Mouse (Mus musculus) myocyte (in vitro differentiated cells): Measurements from ENCODE around the gene Tcirg1.

Experiments
- CEBPB ChIP-seq: IDR thresholded peaks from 2 replicates; pipeline ENCODE4 v1.6.1; 2011; ENCODE audit warnings: mild to moderate bottlenecking, moderate library complexity; ENCODE audit not compliant: poor library complexity, insufficient read depth, severe bottlenecking
- MAX ChIP-seq: IDR thresholded peaks from one replicate; pipeline ENCODE4 v1.6.1; 2011; ENCODE audit warnings: low read depth, mild to moderate bottlenecking, control low read depth
- MYOG ChIP-seq, 3 experiments: IDR thresholded peaks; one replicate each; pipeline ENCODE4 v1.6.1; 2011; ENCODE audit warnings: control low read depth in 2 of 3, low read depth in 2 of 3, mild to moderate bottlenecking in 2 of 3; ENCODE audit not compliant: insufficient read length in 2 of 3, control insufficient read depth in 1 of 3, insufficient read depth in 1 of 3
- POLR2A ChIP-seq: IDR thresholded peaks from one replicate; pipeline ENCODE4 v1.6.1; 2011; ENCODE audit warnings: low read depth, mild to moderate bottlenecking, control low read depth, moderate library complexity; ENCODE audit not compliant: insufficient read length
- POLR2AphosphoS2 ChIP-seq: IDR thresholded peaks from one replicate; pipeline ENCODE4 v1.6.1; 2011; ENCODE audit warnings: low read depth, control low read depth; ENCODE audit not compliant: insufficient read length
- TCF12 ChIP-seq: IDR thresholded peaks from one replicate; pipeline ENCODE4 v1.6.1; 2011; ENCODE audit warnings: mild to moderate bottlenecking, control low read depth; ENCODE audit not compliant: poor library complexity, insufficient read depth, severe bottlenecking
- USF1 ChIP-seq: IDR thresholded peaks from one replicate; pipeline ENCODE4 v1.6.1; 2011; ENCODE audit warnings: low read depth, mild to moderate bottlenecking, control low read depth, moderate library complexity

GRCm38 (mm10) chr19:3916727-3917126 is 9.8 kb upstream of the Tcirg1 start:
- TF ChIP-seq POLR2A (no peak), POLR2AphosphoS2 (no peak), MYOG (IDR thresholded peaks at IDR 0.05; ENCODE audit: control insufficient read depth in 1 of 3, insufficient read depth in 1 of 3, insufficient read length in 2 of 3, low read depth in 2 of 3) (no peak), USF1 (no peak), MAX (no peak), TCF12 (no peak), CEBPB (no peak)
